Mouse (Mus musculus) G1E (cell line): ENCODE results near the gene Dalrd3.

Experiments
- CTCF ChIP-seq: IDR thresholded peaks from 2 replicates; pipeline ENCODE4 v1.5.1; 2012; ENCODE audit warnings: low read depth, low read length, inconsistent platforms, mixed read lengths
- GATA1 ChIP-seq: IDR thresholded peaks from 2 replicates; pipeline ENCODE4 v1.6.1; 2012; ENCODE audit warnings: borderline replicate concordance, low read length, inconsistent platforms, mixed read lengths
- GATA2 ChIP-seq: IDR thresholded peaks from 2 replicates; pipeline ENCODE4 v1.6.1; 2012; ENCODE audit warnings: low read depth, low read length, inconsistent platforms, borderline replicate concordance
- POLR2AphosphoS5 ChIP-seq: IDR thresholded peaks from 2 replicates; pipeline ENCODE4 v1.6.1; 2012; ENCODE audit warnings: low read depth, low read length, inconsistent platforms; ENCODE audit not compliant: insufficient replicate concordance
- TAL1 ChIP-seq: conservative IDR thresholded peaks from 2 replicates; pipeline ENCODE4 v1.6.1; 2012; ENCODE audit warnings: low read depth, low read length, inconsistent platforms, mixed read lengths

- TF ChIP-seq GATA1 (no peak), TAL1 (no peak), CTCF (no peak), POLR2AphosphoS5 (no peak), GATA2 (no peak)
Measured at GRCm38 (mm10) chr9:108567931-108568419, 1.7 kb upstream of the Dalrd3 start.
